Mouse (Mus musculus) heart, embryonic 16.5 days (tissue): ENCODE measurements at regions not wholly inside any gene's neighbourhood (a gene's known extent, or its start where the extent isn't known, plus 50 kb on each side); places are given as distances from the start of the nearest gene placed in this dataset.

ENCODE experiments used
- ATAC-seq: fragments of 200-750 bp; cut with Nextera tagmentation; replicated peaks from 2 replicates; pipeline ENCODE4 v1.8.0; 2017; ENCODE audit warnings: moderate number of reproducible peaks; ENCODE audit not compliant: insufficient read depth, low FRiP score; ENCODE audit errors: extremely low read depth
- H3K27ac ChIP-seq: fragments of 300-500 bp; sonication (generic); 2 replicates; pipeline ENCODE4 v1.5.1; 2014; ENCODE audit warnings: mild to moderate bottlenecking, low read length, control low read depth, moderate library complexity
- H3K27me3 ChIP-seq: fragments of 300-500 bp; sonication (generic); 2 replicates; pipeline ENCODE4 v1.6.1; 2014; ENCODE audit warnings: low read length, mixed read lengths; ENCODE audit not compliant: control insufficient read depth, insufficient read depth
- H3K36me3 ChIP-seq: fragments of 300-500 bp; sonication (generic); 2 replicates; pipeline ENCODE4 v1.6.1; 2014; ENCODE audit not compliant: control insufficient read depth, insufficient read depth
- H3K4me1 ChIP-seq: fragments of 300-500 bp; sonication (generic); 2 replicates; pipeline ENCODE4 v1.6.1; 2014; ENCODE audit warnings: low read length, mixed read lengths; ENCODE audit not compliant: control insufficient read depth, insufficient read depth
- H3K4me2 ChIP-seq: fragments of 300-500 bp; sonication (generic); 2 replicates; pipeline ENCODE4 v1.6.1; 2014; ENCODE audit warnings: low read depth, mild to moderate bottlenecking, control low read depth, low read length
- H3K4me3 ChIP-seq: fragments of 300-500 bp; sonication (generic); 2 replicates; pipeline ENCODE4 v1.5.1; 2014; ENCODE audit warnings: mild to moderate bottlenecking, control low read depth, low read length
- H3K9ac ChIP-seq: fragments of 300-500 bp; sonication (generic); 2 replicates; pipeline ENCODE4 v1.6.1; 2014; ENCODE audit warnings: low read length, control low read depth
- H3K9me3 ChIP-seq: fragments of 300-500 bp; sonication (generic); replicated peaks from 2 replicates; pipeline ENCODE4 v1.6.1; 2016; ENCODE audit warnings: low read length; ENCODE audit not compliant: control insufficient read depth
- WGBS: fragments of 180-500 bp; shearing (Covaris S2); extraction: QIAGEN DNeasy Blood & Tissue Kit; methylation state at CpG from one replicate; pipeline ENCODE4 v1.1.7; 2014; 5-methylcytosine and 5-hydroxymethylcytosine counted together

DNA sequence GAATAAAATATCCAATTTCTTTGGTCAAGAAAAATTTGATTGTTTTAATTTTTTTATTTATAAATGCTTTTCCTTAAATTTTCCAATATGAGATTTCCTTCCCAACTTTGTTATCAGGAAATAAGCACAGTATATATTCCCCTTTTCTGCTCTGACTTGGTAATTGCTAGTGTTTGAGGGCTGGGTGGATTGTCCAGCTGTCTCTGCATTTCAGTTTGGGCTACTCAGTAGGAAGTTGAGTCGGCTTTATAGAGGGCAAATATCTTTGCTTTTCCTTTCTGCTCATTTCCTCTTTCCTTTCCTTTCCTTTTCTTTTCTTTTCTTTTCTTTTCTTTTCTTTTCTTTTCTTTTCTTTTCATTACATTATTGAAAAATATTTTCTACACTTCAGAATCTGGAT, 329.1 kb downstream of the Klf5 start:
- Histone ChIP-seq H3K36me3 (no peaks in the 10 kb centered on the region), H3K4me2 (no peak overlapping the region), H3K9ac (no peak overlapping the region), H3K27me3 (no peaks in the 10 kb centered on the region), H3K4me3 (no peak overlapping the region), H3K4me1 (no peaks in the 10 kb centered on the region), H3K27ac (no peak overlapping the region), H3K9me3 (no peaks in the 10 kb centered on the region)
- no peak for ATAC-seq
- WGBS, result 78% methylated on average over 1 of the region's 1 CpGs

DNA sequence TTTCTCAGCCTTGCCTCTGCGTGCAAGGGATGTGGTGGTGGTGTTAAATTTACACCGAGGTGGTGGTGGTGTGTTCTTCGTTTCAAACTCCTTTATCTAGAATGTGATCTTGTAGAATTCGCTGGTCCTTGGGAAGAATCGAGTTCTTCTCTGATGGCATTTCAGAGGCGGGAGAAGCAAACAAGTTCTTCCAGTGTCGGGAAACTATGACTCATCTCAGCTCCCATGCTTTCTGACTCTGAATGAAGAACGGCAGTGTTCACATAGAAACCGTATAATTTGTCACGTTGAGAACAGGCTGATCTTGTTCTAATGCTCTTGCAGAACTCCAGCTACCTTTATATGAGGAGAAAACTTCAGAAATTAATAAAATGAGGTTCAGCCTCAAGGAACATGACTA, 332.6 kb downstream of the Klf5 start:
- Histone ChIP-seq H3K4me3 (no peak overlapping the region), H3K9ac (no peak overlapping the region), H3K27ac (no peak overlapping the region), H3K27me3 (no peaks in the 10 kb centered on the region), H3K4me1 (no peaks in the 10 kb centered on the region), H3K36me3 (no peaks in the 10 kb centered on the region), H3K9me3 (no peaks in the 10 kb centered on the region), H3K4me2 (no peak overlapping the region)
- WGBS, result 34% methylated on average over 10 of the region's 10 CpGs
- ATAC-seq, result no peak

DNA sequence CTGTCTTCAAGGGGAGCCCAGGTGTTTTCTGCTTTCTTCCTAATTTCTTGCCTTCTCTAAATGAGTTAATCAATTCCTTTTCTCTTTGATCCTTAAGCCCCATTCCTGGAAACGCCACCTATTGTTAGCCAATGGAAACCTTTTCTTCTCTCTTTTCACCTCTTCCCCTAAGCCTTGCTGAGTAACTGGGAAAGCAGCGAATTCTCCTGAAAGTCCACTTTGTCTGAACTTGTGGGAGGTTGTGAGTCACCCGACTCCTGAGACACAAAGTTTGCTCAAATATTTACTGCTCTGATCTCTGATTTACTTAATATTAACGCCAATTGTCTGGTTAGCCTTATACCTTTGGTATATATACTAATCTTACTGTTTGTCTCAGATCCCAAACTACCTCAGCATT, 334.0 kb downstream of the Klf5 start:
- no peak for ATAC-seq
- 53% methylated on average over 4 of the region's 4 CpGs for WGBS
- Histone ChIP-seq H3K36me3 (no peaks in the 10 kb centered on the region), H3K9ac (no peak overlapping the region), H3K4me3 (no peak overlapping the region), H3K27me3 (no peaks in the 10 kb centered on the region), H3K4me1 (no peaks in the 10 kb centered on the region), H3K4me2 (no peak overlapping the region), H3K27ac (no peak overlapping the region), H3K9me3 (no peaks in the 10 kb centered on the region)

DNA sequence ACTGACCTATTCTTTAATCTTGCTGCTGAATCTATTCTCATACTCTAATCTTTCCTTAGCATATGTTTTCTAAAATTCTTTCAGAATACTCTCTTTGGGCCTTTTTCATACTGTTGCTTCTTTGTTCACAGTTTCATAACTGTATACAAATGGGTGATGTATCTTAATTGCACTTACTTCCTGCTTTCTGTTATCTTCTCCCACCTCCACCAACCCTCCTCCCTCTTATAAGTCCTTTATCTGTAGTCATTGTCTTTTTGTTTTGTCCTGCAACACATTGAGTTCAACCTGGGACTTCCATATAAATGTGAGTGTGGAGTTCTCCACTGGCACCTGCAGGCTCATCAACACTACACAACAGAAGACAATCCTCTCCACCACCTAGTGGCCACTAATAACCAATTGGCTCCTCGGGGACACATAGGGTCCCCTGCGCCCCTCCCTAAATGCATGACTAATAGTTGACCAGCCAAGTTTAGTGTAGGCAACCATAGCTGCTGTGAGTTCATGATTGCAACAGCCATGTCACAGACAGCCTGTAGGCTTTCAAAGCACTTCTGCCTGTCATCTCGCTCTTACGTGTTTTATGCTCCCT, 337.2 kb downstream of the Klf5 start:
- no peak for ATAC-seq
- H3K4me2 ChIP-seq, result no peak overlapping the region
- H3K4me1 ChIP-seq, result no peaks in the 10 kb centered on the region
- no peak overlapping the region for H3K27ac ChIP-seq
- H3K36me3 ChIP-seq, result no peaks in the 10 kb centered on the region
- 53% methylated on average over 4 of the region's 4 CpGs for WGBS
- no peaks in the 10 kb centered on the region for H3K27me3 ChIP-seq
- H3K9ac ChIP-seq, result no peak overlapping the region
- H3K4me3 ChIP-seq, result no peak overlapping the region
- no peaks in the 10 kb centered on the region for H3K9me3 ChIP-seq

DNA sequence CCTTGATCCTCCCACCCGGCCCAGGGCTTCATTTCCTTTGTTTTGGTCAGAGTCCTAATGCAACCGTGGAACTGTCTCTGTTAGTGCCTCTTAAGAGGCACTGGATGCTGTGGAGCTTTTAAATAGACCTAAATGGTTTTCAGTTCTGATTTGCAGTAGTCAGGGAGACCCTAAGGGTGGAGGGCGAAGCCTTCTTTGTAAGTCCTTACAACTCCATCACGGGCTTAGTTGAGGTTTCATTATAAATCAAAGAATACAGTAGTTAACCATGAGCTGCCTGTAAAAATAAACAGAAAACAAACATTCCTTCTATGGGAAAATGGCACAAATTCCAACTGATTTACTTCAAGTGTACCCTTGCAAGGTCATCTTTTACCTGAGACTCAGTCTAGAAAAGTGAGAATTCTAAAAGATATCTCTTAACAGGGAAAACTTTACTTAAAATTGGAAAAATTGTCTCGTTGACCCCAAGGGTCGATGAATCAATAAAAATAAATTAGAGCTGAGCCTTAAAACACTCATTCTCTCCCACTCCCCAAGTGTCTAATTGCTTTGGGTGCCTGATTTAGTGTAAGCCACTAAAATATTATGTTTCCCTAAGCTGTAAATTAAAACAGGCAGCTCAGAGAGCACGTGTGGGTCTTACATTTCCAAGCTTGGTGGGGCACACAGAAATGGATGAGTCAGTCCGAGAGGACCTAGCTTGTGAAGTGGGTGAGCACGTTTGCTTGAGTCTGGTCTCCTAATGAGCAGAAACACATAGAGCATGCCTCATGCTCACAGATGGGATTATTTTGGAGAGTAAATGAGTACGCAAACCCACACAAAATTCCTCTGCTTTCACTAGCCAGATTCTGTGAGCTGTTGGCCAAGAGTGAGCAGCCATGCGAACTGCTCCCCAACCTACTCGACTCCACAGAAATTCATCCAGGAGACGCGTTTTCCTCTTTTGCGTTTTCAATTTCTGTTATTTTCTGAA, 343.3 kb downstream of the Klf5 start:
- Histone ChIP-seq H3K9ac (no peak overlapping the region), H3K4me3 (no peak overlapping the region), H3K4me2 (no peak overlapping the region), H3K4me1 (no peaks in the 10 kb centered on the region), H3K27ac (no peak overlapping the region), H3K9me3 (no peaks in the 10 kb centered on the region), H3K27me3 (no peaks in the 10 kb centered on the region), H3K36me3 (no peaks in the 10 kb centered on the region)
- WGBS, result 81% methylated on average over 15 of the region's 15 CpGs
- ATAC-seq, result no peak

DNA sequence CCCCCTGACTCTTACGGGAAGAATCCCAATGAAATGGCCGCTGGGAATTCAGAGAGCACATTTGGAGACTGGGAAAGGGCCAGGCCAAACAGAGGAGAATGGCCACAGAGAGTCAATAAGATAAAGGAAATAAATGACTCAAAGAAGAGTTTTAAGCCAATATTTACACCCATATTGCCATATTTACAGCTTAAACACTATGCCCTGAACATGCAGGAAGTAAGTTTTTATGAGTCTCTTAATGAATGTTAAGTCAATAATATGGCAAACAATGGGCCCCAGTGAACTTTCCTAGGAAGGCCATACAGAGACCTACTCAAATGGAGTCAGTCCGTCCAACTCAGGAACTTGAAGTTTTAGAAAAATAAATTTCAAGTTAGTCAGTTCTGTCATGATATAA, 347.8 kb downstream of the Klf5 start:
- H3K4me3 ChIP-seq, result no peak overlapping the region
- H3K9me3 ChIP-seq, result no peaks in the 10 kb centered on the region
- no peak overlapping the region for H3K27ac ChIP-seq
- WGBS, result 77% methylated on average over 3 of the region's 3 CpGs
- H3K4me2 ChIP-seq, result no peak overlapping the region
- H3K27me3 ChIP-seq, result no peaks in the 10 kb centered on the region
- H3K4me1 ChIP-seq, result no peaks in the 10 kb centered on the region
- no peaks in the 10 kb centered on the region for H3K36me3 ChIP-seq
- H3K9ac ChIP-seq, result no peak overlapping the region
- no peak for ATAC-seq

DNA sequence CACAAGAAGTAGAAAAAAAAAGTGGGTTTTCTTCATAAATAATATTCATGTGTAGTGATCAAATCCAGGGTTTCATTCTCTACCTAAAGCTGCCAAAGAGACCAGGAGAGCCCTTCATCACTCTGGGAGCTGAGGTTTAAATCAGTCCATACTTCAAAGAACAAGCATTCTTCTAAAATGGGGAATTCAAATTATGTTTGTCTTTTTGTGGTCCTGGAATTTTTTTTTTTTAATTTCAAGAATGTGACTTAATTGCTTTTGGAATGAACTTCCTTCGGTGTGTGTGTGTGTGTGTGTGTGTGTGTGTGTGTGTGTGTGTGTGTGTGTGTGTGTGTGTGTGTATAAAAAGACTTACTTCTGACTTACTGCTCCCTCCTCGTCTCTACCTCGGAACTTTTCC, 375.9 kb downstream of the Klf5 start:
- no peak for ATAC-seq

DNA sequence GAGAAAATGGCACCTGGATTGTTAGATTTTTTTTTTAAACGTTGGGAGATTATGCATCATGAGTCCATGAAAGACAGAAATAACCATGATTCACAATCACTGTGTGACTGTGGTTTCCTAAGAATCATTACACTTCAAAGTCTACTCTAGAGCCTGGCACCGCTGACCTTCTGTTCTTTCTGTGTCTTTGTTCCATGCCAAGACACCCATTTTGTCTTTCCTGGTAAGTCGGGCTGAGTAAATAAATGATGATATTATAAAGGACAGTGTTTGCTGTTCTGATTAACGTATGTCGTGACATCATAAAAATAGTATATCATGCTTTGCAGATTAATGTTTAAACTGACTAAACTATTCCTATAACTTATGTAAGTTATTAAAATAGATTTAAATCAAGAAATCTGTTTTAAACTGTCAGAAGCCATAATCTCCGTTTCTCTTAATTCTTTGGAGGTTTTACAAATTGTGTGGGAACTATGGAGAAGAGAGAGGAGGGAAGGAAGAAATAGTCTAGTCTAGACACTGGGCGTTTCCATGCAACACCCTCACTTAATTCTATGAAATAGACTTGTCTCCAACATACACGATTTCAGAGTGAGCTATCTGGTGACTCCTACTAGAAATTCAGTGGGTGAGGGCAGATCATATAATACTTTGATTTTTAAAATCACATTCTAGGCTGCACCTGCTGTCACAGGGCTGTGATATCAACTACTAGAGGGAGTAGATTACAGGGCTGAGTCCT, 388.7 kb downstream of the Klf5 start:
- Histone ChIP-seq H3K36me3 (no peaks in the 10 kb centered on the region), H3K9me3 (no peaks in the 10 kb centered on the region), H3K4me2 (no peak overlapping the region), H3K4me1 (no peaks in the 10 kb centered on the region), H3K4me3 (no peak overlapping the region), H3K27me3 (no peaks in the 10 kb centered on the region), H3K27ac (no peak overlapping the region), H3K9ac (no peak overlapping the region)
- 74% methylated on average over 8 of the region's 8 CpGs for WGBS
- ATAC-seq, result no peak

More for the DNA sequence above, 375.9 kb downstream of the Klf5 start:
- H3K4me1 ChIP-seq, result no peaks in the 10 kb centered on the region
- no peak overlapping the region for H3K9ac ChIP-seq
- WGBS, result 66% methylated on average over 3 of the region's 3 CpGs
- no peak overlapping the region for H3K4me3 ChIP-seq
- no peaks in the 10 kb centered on the region for H3K36me3 ChIP-seq
- H3K27me3 ChIP-seq, result no peaks in the 10 kb centered on the region
- no peaks in the 10 kb centered on the region for H3K9me3 ChIP-seq
- no peak overlapping the region for H3K27ac ChIP-seq
- H3K4me2 ChIP-seq, result no peak overlapping the region

DNA sequence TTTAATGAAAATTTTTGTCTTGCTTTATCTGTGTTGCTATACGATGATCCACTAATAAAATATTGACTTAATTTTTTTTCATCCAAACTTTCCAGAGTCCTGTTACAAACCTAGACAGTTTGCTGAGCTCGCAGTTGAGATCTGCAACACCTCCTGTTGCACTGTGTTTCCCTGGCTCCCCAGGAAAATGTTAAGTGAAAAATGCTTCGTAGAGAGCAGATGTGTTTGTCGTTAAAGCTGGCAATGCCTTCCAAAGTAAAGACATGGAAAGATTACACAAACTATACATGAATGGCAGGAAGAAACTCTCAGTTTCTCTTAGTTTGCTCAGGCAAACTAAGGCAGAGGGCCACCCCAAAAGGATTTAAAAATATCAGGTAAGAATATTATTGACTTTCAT, 389.9 kb downstream of the Klf5 start:
- WGBS, result 76% methylated on average over 4 of the region's 4 CpGs
- Histone ChIP-seq H3K27me3 (no peaks in the 10 kb centered on the region), H3K4me1 (no peaks in the 10 kb centered on the region), H3K9ac (no peak overlapping the region), H3K4me3 (no peak overlapping the region), H3K4me2 (no peak overlapping the region), H3K27ac (no peak overlapping the region), H3K36me3 (no peaks in the 10 kb centered on the region), H3K9me3 (no peaks in the 10 kb centered on the region)
- ATAC-seq, result no peak
